Mouse (Mus musculus): ENCODE measurements around the gene Endou. TPM values are rescaled to one million over a fixed set of nuclear protein-coding genes. Genes with fewer than 3 reads are reported as not detected.

Gene Endou
- polyA plus RNA-seq, 1 experiment from 2014 or later, result 0.09 TPM

DNA sequence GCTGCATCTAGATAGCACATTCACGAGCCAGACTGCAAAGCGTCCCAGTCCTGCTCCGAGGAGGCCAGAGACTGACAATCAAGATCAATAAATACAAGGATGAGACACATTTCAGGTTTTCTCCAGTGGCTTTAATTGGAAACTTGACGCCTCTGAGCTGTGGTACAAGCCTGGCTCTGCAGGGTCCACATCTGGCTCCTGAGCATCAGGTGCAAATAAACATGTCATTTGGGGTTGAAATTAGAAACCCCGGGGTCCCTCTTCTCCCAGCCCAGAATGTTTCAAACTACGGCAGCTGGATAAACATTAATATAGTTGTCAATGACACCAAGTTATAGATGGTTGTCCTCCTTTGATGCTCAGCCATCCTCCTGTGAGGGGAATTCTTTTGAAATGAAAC lies 20.2 kb downstream of the Endou start:
- Histone ChIP-seq H3K4me3 (replicated peaks) (no peak overlapping the region), H3K27ac (no peak overlapping the region), H3K9ac (no peak overlapping the region), H3K9me3 (no peaks in the 10 kb centered on the region), H3K27me3 (replicated peaks) (no peaks in the 10 kb centered on the region), H3K4me1 (replicated peaks) (no peaks in the 10 kb centered on the region), H3K4me2 (replicated peaks) (no peak overlapping the region), H3K36me3 (no peaks in the 10 kb centered on the region)
- no peak for ATAC-seq
- WGBS, result 64% methylated on average over 6 of the region's 6 CpGs

DNA sequence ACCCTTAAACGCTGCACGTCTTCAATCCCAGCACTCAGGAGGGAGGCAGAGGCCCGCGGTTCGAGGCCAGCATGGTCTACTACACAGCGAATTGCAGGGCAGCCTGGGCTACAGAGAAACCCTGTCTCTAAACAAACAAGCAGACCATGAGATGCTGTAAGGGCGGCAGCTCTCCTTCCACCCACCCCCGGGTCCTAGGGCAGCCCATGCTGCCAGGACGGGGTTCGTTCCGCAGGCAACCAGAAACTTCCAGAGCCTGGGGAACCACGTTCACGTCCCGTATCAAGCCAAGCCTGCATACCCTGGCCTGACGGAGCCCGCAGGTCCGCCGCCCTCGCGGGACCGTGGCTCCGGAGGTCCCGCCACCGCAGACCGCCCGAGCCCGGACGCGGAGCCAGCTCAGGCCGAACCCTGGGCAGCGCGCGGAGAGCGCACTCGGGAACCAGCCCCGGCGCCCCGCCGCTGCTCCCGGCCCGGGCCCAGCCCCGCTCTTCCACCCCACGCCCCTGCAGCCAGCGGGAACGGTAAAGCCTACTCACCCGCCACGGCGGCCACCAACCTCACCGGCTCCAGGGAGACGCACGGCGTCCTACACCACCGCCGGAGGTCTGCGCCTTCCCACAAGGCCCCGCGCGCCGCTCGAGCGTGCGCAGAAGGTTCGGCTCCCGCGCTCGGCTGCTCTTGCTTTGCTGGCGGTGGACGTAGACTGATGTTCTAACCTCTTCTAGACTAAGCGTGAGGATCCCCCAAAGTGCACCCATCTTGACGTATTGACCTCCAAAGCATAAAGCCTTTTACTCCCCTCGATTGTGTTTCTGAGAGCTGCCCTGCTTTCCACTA lies 25.7 kb downstream of the Endou start, which contains the start of gene Rpap3:
Gene Rpap3 (minus strand): TSS at position 615 of the 840 bp plus-strand sequence.
- Histone ChIP-seq H3K27me3 (replicated peaks) (no peaks in the 10 kb centered on the region), H3K4me3 (replicated peaks) (peak within 1 kb of the TSS; percentile 92), H3K36me3 (peaks cover 7% of the 10 kb centered on the region), H3K27ac (peak within 1 kb of the TSS; percentile 54; the same call in 1 of the 2 replicates), H3K9ac (peak within 1 kb of the TSS; percentile 91), H3K4me1 (replicated peaks) (no peaks in the 10 kb centered on the region), H3K9me3 (no peaks in the 10 kb centered on the region), H3K4me2 (replicated peaks) (peak within 1 kb of the TSS; percentile 60)
- under 1% methylated on average over 71 of the region's 71 CpGs for WGBS
- peak; percentile 97 for ATAC-seq

DNA sequence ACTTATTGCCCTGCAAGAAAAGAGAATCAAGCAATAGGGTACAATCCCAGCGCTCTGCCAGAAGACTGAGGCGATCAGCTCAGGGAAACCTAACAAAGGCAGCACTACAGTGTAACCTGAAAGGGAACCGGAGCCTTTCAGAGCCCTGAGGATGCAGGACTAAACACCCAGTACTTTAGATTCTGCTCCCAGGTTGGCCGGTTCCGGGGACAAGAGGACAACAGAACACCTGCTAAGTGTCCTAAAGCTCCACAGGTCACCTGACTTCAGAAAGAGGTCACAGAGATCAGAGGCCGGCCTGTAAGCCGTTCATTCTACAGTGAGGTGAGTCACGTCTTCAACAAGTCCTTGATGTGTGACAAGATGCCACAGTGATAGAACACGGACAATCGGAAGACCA lies 34.5 kb downstream of the Endou start:
- H3K36me3 ChIP-seq, result peaks cover 29% of the 10 kb centered on the region

DNA sequence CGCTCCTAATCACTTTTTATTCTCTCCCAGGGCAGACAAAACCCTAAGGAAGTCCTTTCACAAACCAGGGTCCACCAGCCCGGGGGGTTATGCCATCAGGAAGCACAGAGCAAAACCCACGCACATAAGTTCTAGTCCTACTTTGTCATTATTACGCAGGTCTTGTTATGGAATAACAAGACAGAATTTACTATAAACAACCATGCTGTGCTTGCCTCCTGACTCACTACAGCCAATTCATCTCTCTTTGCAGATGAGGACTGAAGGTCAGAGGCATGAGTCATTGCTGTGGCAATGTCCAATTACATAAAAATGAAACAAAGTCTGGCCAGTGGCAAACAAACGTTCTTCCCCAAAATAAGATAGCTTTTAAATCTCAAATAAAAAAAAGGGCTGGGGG lies 37.7 kb downstream of the Endou start:
- ATAC-seq, result no peak

More for the DNA sequence above, 34.5 kb downstream of the Endou start:
- no peak for ATAC-seq
- H3K4me3 ChIP-seq (replicated peaks), result no peak overlapping the region
- no peak overlapping the region for H3K27ac ChIP-seq
- no peaks in the 10 kb centered on the region for H3K4me1 ChIP-seq (replicated peaks)
- no peak overlapping the region for H3K9ac ChIP-seq
- WGBS, result 89% methylated on average over 10 of the region's 10 CpGs
- no peaks in the 10 kb centered on the region for H3K27me3 ChIP-seq (replicated peaks)
- H3K4me2 ChIP-seq (replicated peaks), result no peak overlapping the region
- H3K9me3 ChIP-seq, result no peaks in the 10 kb centered on the region

DNA sequence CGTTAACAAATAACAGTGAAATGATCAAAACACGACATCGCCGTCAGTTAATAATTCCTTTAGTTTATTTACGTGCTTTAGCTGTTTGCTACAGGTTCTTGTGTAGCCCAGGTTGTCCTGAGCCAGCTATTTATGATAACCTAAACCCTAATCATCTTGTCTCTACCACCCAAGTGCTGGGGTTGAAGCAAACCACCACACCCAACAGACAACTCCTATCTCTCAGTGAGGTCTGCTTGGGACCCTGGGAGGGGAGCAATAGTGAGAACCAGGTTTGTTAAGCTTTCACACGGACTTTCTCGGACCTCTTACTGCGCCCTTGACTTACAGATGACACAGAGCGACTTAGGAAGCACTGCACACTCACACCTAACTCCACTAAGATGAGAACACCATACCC lies 47.0 kb downstream of the Endou start:
- no peaks in the 10 kb centered on the region for H3K27me3 ChIP-seq (replicated peaks)
- H3K9me3 ChIP-seq, result no peaks in the 10 kb centered on the region
- no peak overlapping the region for H3K4me3 ChIP-seq (replicated peaks)
- H3K9ac ChIP-seq, result no peak overlapping the region
- no peaks in the 10 kb centered on the region for H3K4me1 ChIP-seq (replicated peaks)
- no peak overlapping the region for H3K27ac ChIP-seq
- H3K4me2 ChIP-seq (replicated peaks), result no peak overlapping the region
- H3K36me3 ChIP-seq, result peaks cover 33% of the 10 kb centered on the region
- 92% methylated on average over 9 of the region's 9 CpGs for WGBS
- no peak for ATAC-seq

More for the DNA sequence above, 37.7 kb downstream of the Endou start:
- Histone ChIP-seq H3K4me3 (replicated peaks) (no peak overlapping the region), H3K27ac (no peak overlapping the region), H3K4me1 (replicated peaks) (no peaks in the 10 kb centered on the region), H3K27me3 (replicated peaks) (no peaks in the 10 kb centered on the region), H3K9me3 (no peaks in the 10 kb centered on the region), H3K4me2 (replicated peaks) (no peak overlapping the region), H3K9ac (no peak overlapping the region), H3K36me3 (peaks cover 18% of the 10 kb centered on the region)
- WGBS, result 82% methylated on average over 5 of the region's 5 CpGs

DNA sequence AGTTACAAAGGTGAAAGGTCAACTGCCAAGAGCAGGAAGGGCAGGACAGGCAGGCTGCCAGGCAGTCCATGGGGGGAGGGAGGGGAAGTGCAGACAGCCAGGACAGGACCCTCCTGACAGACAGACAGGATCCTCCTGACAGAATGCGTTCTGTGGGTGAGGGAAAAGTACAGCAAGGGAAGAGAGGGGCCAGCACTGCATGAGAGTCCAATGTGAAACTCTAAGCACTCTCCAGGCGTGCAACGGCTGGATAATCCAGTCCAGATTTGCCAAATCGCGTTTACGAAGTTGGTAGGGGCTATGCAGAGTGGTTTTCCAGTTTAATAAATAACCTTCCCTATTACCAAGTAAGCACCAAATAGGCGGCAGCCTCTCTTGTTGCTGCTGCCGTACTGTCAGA lies 49.1 kb downstream of the Endou start:
- Histone ChIP-seq H3K27ac (no peak overlapping the region), H3K9ac (no peak overlapping the region), H3K4me2 (replicated peaks) (no peak overlapping the region), H3K36me3 (peaks cover 43% of the 10 kb centered on the region), H3K9me3 (no peaks in the 10 kb centered on the region), H3K27me3 (replicated peaks) (no peaks in the 10 kb centered on the region), H3K4me1 (replicated peaks) (no peaks in the 10 kb centered on the region), H3K4me3 (replicated peaks) (no peak overlapping the region)
- no peak for ATAC-seq
- WGBS, result 63% methylated on average over 8 of the region's 8 CpGs

DNA sequence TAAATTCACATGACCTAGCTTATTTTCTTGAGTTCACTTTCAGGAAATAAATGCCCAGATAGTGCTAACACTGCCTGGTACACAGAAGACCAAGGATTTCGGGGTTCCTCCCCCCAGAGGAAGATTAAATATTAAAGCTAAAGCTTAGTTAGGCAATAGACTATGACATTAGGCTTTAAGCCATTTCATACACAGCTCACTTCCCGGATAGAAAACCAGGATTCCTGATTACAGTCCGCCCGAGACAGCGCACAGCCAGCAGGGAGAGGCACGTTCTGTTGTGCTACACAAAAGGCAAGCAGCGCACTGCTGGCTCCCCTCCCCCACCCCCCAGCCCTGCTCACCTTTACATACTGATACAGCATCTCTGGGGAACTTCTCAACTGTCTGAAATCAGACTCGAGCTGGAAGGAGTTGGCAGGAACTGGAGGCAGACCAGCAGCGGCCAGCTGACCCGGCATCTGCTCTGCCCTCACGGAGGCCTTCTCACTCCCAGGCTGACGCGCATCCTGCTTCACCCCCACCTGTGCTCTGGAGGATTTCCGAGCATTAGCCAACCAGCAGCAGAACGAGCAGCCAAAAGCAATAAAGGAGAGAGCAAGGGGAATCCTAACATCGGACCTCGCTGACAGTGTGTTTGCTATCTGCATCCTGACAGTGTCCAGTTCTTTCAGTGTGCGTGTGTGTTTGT lies 51.0 kb downstream of the Endou start:
- Histone ChIP-seq H3K9me3 (no peaks in the 10 kb centered on the region), H3K36me3 (peaks cover 41% of the 10 kb centered on the region), H3K27me3 (replicated peaks) (no peaks in the 10 kb centered on the region), H3K4me1 (replicated peaks) (no peaks in the 10 kb centered on the region), H3K27ac (peak overlapping the region; percentile 5; the same call in 1 of the 2 replicates), H3K4me2 (replicated peaks) (no peak overlapping the region), H3K9ac (no peak overlapping the region), H3K4me3 (replicated peaks) (no peak overlapping the region)
- 69% methylated on average over 18 of the region's 18 CpGs for whole genome bisulfite sequencing
- no peak for ATAC-seq

DNA sequence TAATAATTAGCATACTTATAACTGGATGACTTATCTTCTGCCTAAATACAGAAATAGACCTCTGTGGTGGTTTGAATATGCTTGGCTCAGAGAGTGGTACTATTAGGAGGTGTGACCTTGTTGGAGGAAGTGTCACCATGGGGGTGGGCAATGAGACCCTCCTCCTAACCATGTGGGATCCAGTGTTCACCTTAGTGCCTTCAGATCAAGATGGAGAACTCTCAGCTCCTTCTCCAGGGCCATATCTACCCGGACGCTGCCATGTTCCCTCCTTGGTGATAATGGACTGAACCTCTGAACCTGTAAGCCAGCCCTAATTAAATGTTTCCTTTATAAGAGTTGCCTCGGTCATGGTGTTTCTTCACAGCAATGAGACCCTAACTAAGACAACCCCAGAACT lies 53.8 kb downstream of the Endou start:
- Histone ChIP-seq H3K4me3 (replicated peaks) (no peak overlapping the region), H3K9ac (no peak overlapping the region), H3K27me3 (replicated peaks) (no peaks in the 10 kb centered on the region), H3K4me1 (replicated peaks) (no peaks in the 10 kb centered on the region), H3K27ac (no peak overlapping the region), H3K4me2 (replicated peaks) (no peak overlapping the region), H3K9me3 (no peaks in the 10 kb centered on the region), H3K36me3 (peaks cover 39% of the 10 kb centered on the region)
- 94% methylated on average over 3 of the region's 3 CpGs for WGBS
- ATAC-seq, result no peak

DNA sequence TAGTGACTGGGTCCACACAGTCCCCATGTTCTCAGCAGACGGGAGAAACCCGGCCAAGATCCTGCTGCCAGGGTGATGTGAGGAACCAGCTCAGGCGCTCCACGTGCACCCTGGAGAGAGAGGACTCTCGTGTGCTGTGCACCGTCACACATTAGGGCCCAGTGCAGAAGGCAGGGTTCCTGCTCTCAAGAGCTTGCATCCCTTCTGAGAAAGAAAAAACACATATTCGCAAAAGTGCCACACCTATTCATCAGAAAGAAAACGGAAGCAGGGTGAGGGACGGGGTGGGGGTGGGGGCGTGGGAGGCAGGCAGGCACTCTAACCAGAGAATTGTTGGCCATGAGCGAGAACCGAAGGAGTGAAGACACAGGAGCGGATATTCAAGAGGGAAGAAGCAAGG lies 55.2 kb downstream of the Endou start:
- Histone ChIP-seq H3K36me3 (peaks cover 33% of the 10 kb centered on the region), H3K27ac (no peak overlapping the region), H3K27me3 (replicated peaks) (no peaks in the 10 kb centered on the region), H3K4me2 (replicated peaks) (no peak overlapping the region), H3K4me1 (replicated peaks) (no peaks in the 10 kb centered on the region), H3K9me3 (no peaks in the 10 kb centered on the region), H3K4me3 (replicated peaks) (no peak overlapping the region), H3K9ac (no peak overlapping the region)
- ATAC-seq, result no peak
- 87% methylated on average over 13 of the region's 13 CpGs for WGBS

DNA sequence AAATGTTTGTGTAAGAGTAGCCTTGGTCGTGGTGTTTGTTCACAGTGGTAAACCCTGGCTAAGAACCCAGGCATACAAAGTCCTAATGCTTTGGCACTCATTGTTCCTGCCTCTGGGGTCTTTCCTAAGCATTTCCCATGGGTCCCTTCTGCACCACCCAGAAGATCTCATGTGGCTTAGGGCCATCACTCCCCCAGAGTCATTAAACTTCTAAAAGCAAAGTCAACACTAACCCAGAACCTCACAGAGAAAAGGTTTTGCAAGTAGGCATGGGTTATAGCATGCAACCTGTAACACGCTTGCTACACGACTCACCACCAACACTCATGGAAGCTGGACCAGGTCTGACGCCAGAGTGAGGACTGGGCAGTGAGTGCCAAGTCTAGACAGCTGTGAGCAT lies 56.7 kb downstream of the Endou start:
- Histone ChIP-seq H3K4me3 (replicated peaks) (no peak overlapping the region), H3K4me1 (replicated peaks) (no peaks in the 10 kb centered on the region), H3K27ac (no peak overlapping the region), H3K27me3 (replicated peaks) (no peaks in the 10 kb centered on the region), H3K9me3 (no peaks in the 10 kb centered on the region), H3K9ac (no peak overlapping the region), H3K36me3 (peaks cover 25% of the 10 kb centered on the region), H3K4me2 (replicated peaks) (no peak overlapping the region)
- ATAC-seq, result no peak
- WGBS, result 93% methylated on average over 4 of the region's 4 CpGs

DNA sequence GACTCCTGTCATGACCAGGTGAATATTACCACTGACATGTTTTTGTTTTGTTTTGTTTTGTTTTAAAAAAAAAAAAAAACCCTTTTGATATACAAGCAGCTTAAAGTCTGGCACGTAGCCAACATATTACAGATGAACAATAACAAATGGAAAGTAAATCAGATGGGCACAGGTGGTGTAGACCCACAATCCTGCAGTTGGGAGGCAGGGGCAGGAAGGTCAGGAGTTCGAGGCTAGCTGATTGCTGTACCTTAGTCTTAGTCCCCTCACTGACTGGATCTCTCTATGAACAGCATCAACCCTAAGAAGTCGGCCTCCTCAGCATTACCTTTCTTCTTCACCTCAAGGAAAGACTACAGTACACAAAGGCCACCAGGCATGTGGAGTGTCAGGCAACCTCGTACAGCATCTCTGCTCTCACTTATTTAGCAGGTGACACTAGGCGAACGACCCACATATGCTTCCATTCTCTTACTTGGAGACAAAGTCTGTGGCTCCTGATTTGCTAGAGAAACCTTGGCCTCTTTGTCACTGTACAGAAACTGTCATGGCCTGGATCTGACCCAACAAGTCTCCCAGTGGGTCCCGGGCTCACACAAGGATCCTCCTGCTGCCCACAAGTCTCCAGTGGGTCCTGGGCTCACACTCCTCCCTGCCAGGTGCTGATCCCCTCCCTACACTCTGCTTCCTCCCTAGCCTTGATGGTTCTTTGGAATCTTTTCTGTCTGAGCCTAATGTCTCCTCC lies 57.7 kb downstream of the Endou start:
- no peak for ATAC-seq
- H3K27ac ChIP-seq, result no peak overlapping the region
- H3K4me1 ChIP-seq (replicated peaks), result no peaks in the 10 kb centered on the region
- no peak overlapping the region for H3K4me3 ChIP-seq (replicated peaks)
- H3K36me3 ChIP-seq, result peaks cover 25% of the 10 kb centered on the region
- no peak overlapping the region for H3K9ac ChIP-seq
- H3K9me3 ChIP-seq, result no peaks in the 10 kb centered on the region
- H3K27me3 ChIP-seq (replicated peaks), result no peaks in the 10 kb centered on the region
- WGBS, result 86% methylated on average over 7 of the region's 7 CpGs
- no peak overlapping the region for H3K4me2 ChIP-seq (replicated peaks)

DNA sequence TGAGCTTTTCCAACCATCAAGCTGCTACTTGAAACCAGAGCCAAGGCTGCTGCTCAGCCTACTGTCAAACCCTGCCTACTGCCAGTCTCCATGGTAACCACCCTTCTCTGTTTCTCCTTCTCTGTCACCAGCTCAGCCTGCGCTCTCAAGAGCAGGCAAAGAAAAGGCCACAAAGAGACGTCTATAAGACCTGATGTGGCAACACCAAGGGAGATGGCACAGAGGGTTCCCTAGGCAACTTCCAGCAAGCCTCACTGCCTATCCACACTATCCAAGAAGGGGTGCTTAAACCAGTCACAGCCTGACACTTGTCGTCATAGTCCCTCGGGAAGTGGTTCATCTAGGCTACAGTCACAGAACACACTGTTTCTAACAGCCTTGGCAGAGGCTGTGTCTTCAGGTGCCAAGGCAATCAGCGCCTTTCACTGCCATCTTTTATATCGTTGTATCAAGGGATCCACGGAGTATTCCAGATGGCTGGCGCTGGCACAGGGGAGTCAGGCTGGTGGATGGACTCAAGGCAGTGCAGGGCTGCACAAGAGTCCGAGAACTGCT lies 58.9 kb downstream of the Endou start:
- Histone ChIP-seq H3K9ac (no peak overlapping the region), H3K4me1 (replicated peaks) (no peaks in the 10 kb centered on the region), H3K9me3 (no peaks in the 10 kb centered on the region), H3K36me3 (peaks cover 16% of the 10 kb centered on the region), H3K27ac (no peak overlapping the region), H3K27me3 (replicated peaks) (no peaks in the 10 kb centered on the region), H3K4me3 (replicated peaks) (no peak overlapping the region), H3K4me2 (replicated peaks) (no peak overlapping the region)
- no peak for ATAC-seq
- WGBS, result 75% methylated on average over 9 of the region's 9 CpGs

All from intestine, embryonic 15.5 days (tissue).